Mouse (Mus musculus) effector memory CD4-positive, alpha-beta T cell, adult 5 months (primary cell): ENCODE results near the gene Vip. TPM values are rescaled to one million over a fixed set of nuclear protein-coding genes. Genes with fewer than 3 reads are reported as not detected.

Experiments used
- polyA plus RNA-seq: library from polyadenylated mRNA; unstranded; fragments of 100-300 nt; shearing (Covaris generic); gene quantifications from one replicate; pipeline ENCODE4 v1.2.1, GENCODE M21; 2017

The Vip gene
- not detected for polyA plus RNA-seq

GRCm38 (mm10) chr10:5639112-5639511 lies at the start of gene Vip:
Gene Vip (plus strand): TSS chr10:5639218.

GRCm38 (mm10) chr10:5593464-5593863 lies 45.6 kb upstream of the Vip start, which contains the start of gene Myct1:
Gene Myct1 (plus strand): TSS chr10:5593775.

Other genes with a start within 250 kb of the Vip start
- 20.2 TPM for gene Syne1, start 87.7 kb upstream of the Vip start, polyA plus RNA-seq
- not detected for gene Myct1, start 45.4 kb upstream of the Vip start, polyA plus RNA-seq
- gene Fbxo5, start 166.4 kb downstream of the Vip start, polyA plus RNA-seq, result 4.9 TPM
- gene Mtrf1l, start 184.7 kb downstream of the Vip start, polyA plus RNA-seq, result 10.8 TPM